Mouse (Mus musculus) kidney, adult 18-20 months (tissue): Measurements from ENCODE around the gene Tacc3.

Experiments
- DNase-seq: peaks from one replicate; pipeline ENCODE4 v3.0.0; 2021

Tacc3 gene

DNA sequence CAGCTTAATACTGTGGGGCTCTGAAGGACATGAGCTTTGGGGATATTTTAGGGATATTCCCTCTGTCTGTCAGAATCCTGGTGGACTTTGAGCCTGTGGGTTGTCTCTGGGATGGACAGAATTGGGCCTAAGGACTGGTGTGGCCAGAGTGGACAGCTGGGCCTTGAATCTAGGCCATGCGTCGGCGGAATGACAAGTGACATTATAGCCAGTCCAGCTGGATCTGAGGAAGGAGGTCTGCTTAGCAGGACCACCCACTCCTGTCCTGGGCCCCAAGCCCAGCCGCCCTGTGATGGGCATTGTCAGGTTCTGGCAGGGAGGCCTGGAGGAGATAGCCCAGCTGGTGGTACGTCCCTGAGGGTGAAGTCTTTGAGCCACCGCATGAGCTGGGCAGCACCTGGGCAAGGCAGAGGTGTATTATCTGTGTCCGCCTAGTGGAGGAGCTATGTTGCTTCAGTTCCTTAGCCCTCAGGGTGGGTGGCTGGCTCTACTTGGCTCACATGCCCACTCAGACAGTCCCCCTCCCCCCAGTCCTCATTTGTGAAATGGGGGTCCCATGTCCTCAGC is 68.2 kb downstream of the Tacc3 start:
- no peak for DNase-seq

DNA sequence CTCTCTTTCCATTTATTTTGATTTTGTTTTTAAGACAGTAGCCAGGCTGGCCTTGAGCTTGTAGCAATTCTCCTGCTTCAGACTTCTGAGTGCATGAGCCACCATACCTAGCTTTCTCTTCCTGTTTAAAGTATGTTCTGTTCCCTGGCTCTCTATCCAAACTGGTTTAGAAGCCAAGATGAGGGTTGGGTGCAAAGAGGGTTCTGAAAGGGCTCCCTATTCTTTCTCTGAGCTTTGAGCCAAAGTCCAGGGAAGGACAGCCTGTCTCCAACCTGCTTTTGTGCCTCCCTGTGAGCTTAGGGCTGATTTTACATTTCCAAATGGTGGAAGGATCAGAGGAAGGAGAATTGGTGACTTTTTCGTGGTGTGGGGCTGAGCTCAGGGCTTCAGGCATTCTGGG is 69.0 kb downstream of the Tacc3 start:
- DNase-seq, result no peak
